Mouse (Mus musculus): ENCODE data around the gene Astn2.

GRCm38 (mm10) chr4:65770952-65771351, 633.5 kb downstream of the Astn2 start:
- TF ChIP-seq CTCF (IDR thresholded peaks at IDR 0.05) (no peak), EP300 (IDR thresholded peaks at IDR 0.05; ENCODE audit: insufficient read depth, low read depth, low read length) (no peak)

Data from heart, adult 2 months (tissue).